Mouse (Mus musculus): ENCODE measurements around the gene Tmprss7.

DNA sequence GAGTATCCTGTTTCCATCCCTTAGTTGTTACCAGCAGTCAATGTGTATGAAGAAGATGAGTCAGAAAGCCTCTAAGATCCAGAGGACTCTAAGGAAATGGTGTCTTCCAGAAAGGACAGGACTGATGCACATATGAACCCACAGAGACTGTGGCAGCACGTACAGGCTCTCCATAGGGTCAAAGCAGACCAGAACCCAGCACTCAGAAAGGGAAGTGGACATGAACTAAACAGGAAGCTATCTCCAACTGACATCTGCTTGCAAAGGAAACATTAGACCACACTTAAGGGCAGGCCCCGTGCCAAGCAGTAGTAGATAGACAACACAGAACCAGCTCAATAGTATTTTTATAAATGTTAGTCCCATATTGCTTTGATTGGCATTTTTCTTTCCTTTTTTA is 27.3 kb downstream of the Tmprss7 start:
- TF ChIP-seq CTCF (IDR thresholded peaks at IDR 0.05; ENCODE audit: low read depth, low read length), result no peak
- no peak for TF ChIP-seq POLR2A (IDR thresholded peaks at IDR 0.05; ENCODE audit: insufficient read depth, low read length)
